Mouse (Mus musculus): ENCODE data around the gene Ecm2. TPM values are rescaled to one million over a fixed set of nuclear protein-coding genes. Genes with fewer than 3 reads are reported as not detected.

Gene Ecm2
- polyA plus RNA-seq (2012), result 0.03 TPM in 1 of 2 replicates, not detected in the other

GRCm38 (mm10) chr13:49504510-49504909, at the start of gene Ecm2:
TSS of gene Ecm2 (plus strand) at chr13:49504810.

GRCm38 (mm10) chr13:49492376-49493368, 11.9 kb upstream of the Ecm2 start, which contains the start of gene Tes3-ps:
TSS of gene Tes3-ps (plus strand) at chr13:49493318.

GRCm38 (mm10) chr13:49544279-49544678, 39.7 kb downstream of the Ecm2 start, which contains the start of gene Aspn:
TSS of gene Aspn (plus strand) at chr13:49544443.

GRCm38 (mm10) chr13:49581541-49582530, 77.2 kb downstream of the Ecm2 start, which contains the start of gene Omd:
TSS of gene Omd (plus strand) at chr13:49582462.

Other genes starting within 250 kb of the Ecm2 start
- 8.4 and 8.8 TPM in 2 replicates for gene Fgd3, start 184.5 kb upstream of the Ecm2 start, polyA plus RNA-seq (2012)
- 20.2 and 24.5 TPM in 2 replicates for gene Bicd2, start 163.2 kb upstream of the Ecm2 start, polyA plus RNA-seq (2012)
- gene Ippk, start 83.6 kb upstream of the Ecm2 start, polyA plus RNA-seq (2012), result 1.2 and 1.3 TPM in 2 replicates
- gene Tes3-ps, start 11.5 kb upstream of the Ecm2 start, polyA plus RNA-seq (2012), result 0.06 TPM in 1 of 2 replicates, not detected in the other
- not detected in 2 replicates for gene Aspn, start 39.6 kb downstream of the Ecm2 start, polyA plus RNA-seq (2012)
- gene Omd, start 77.7 kb downstream of the Ecm2 start, polyA plus RNA-seq (2012), result not detected in 2 replicates
- not detected in 2 replicates for gene Ogn, start 103.2 kb downstream of the Ecm2 start, polyA plus RNA-seq (2012)
- 4.4 and 6.2 TPM in 2 replicates for gene Cenpp, start 148.0 kb downstream of the Ecm2 start, polyA plus RNA-seq (2012)
- gene Nol8, start 148.3 kb downstream of the Ecm2 start, polyA plus RNA-seq (2012), result 1.3 and 1.8 TPM in 2 replicates
- 13.6 and 14.2 TPM in 2 replicates for gene Iars, start 177.3 kb downstream of the Ecm2 start, polyA plus RNA-seq (2012)